8 mouse cellular contexts compared by ENCODE assay signal in the genomic region with DNA sequence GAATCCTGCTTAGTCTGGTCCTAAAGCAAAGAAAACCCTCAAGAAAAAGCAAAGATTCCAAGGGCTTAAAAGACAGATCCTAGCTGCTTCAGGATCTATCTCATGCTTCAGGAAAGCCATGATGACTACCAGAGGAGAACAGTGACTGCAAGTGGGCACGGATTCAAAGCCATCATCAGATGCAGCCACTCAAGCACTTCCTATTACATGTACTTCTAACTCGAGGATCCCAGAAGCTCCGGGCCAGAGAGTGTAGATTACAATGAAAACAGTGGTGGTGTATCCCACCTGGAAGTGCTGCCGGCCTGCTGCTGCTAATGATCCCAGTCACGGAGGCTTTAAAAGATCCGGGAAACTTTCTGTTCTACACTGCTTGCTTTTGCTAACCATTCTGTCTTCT. TPM values are rescaled to one million over a fixed set of nuclear protein-coding genes. Genes with fewer than 3 reads are reported as not detected.
DNase-seq lines count a peak whose midpoint lies in the region; ATAC-seq lines count a peak whose summit lies in the region.

No protein-coding gene starts in this region.

- H3K4me3 ChIP-seq in embryonic facial prominence, embryonic 10.5 days: peak overlapping the region; percentile 98
- peak overlapping the region; percentile 99 for H3K4me3 ChIP-seq in hindbrain, embryonic 13.5 days

- H3K4me2 ChIP-seq in hindbrain, embryonic 13.5 days: peak overlapping the region; percentile 72

- H3K27me3 ChIP-seq in embryonic facial prominence, embryonic 10.5 days (replicated peaks; ENCODE audit: low read depth, poor library complexity, severe bottlenecking): no peaks in the 10 kb centered on the region
- no peaks in the 10 kb centered on the region for H3K27me3 ChIP-seq in hindbrain, embryonic 13.5 days

- H3K36me3 ChIP-seq in embryonic facial prominence, embryonic 10.5 days (replicated peaks): peaks cover 7% of the 10 kb centered on the region
- no peaks in the 10 kb centered on the region for H3K36me3 ChIP-seq in hindbrain, embryonic 13.5 days

- H3K9me3 ChIP-seq in embryonic facial prominence, embryonic 10.5 days: no peaks in the 10 kb centered on the region
- no peaks in the 10 kb centered on the region for H3K9me3 ChIP-seq in hindbrain, embryonic 13.5 days

- no peak for ATAC-seq in hindbrain, embryonic 13.5 days (ENCODE audit: low FRiP score)
- ATAC-seq in megakaryocyte progenitor cell, adult 5-6 weeks (replicated peaks; ENCODE audit: poor library complexity): no peak

- H3K9ac ChIP-seq in hindbrain, embryonic 13.5 days: peak overlapping the region; percentile 46; the same call in 1 of the 2 replicates

- WGBS in embryonic facial prominence, embryonic 10.5 days: 24% methylated on average over 6 of the region's 6 CpGs
- 40% methylated on average over 6 of the region's 6 CpGs for WGBS in hindbrain, embryonic 13.5 days

- no peak overlapping the region for H3K27ac ChIP-seq in embryonic facial prominence, embryonic 10.5 days (replicated peaks)
- H3K27ac ChIP-seq in hindbrain, embryonic 13.5 days: 0 out of 2 replicates have a peak overlapping the region, but pooled peaks have one; percentile 2

- peaks cover 62% of the 10 kb centered on the region for H3K4me1 ChIP-seq in embryonic facial prominence, embryonic 10.5 days
- peaks cover 56% of the 10 kb centered on the region for H3K4me1 ChIP-seq in hindbrain, embryonic 13.5 days (replicated peaks)

- peak; percentile 40 to 46 for DNase-seq in cerebellum, postnatal 10 days
- DNase-seq in cerebellum, postnatal 36 days: no peak
- no peak for DNase-seq in embryonic facial prominence, embryonic 10.5 days (ENCODE audit: low spot score)
- peak; percentile 42 for DNase-seq in lung, postnatal 10 days
- no peak for DNase-seq in spleen, postnatal 10 days (ENCODE audit: low spot score in 2 of 2)
- DNase-seq in spleen, postnatal 4 days (ENCODE audit: low spot score in 2 of 2): no peak

RNA-seq across cellular contexts. Expression of gene Stt3b, which starts 4.0 kb away (rescaled TPM):
- polyA plus RNA-seq in embryonic facial prominence, embryonic 10.5 days (2016; fragmentation: Nextera tagmentation; extraction: Ambion mirVana): 85.4 and 93.6 TPM in 2 replicates
- 81.7 and 88.4 TPM in 2 replicates for polyA plus RNA-seq in hindbrain, embryonic 13.5 days (2015; fragmentation: Nextera tagmentation; extraction: Ambion mirVana)
- 154 and 159 TPM in 2 replicates for total RNA-seq in megakaryocyte progenitor cell, adult 5-6 weeks (2015)
- 111 and 123 TPM in 2 replicates for total RNA-seq in megakaryocyte progenitor cell, adult 5-6 weeks (2017)

Comparison
In these comparisons a context has a peak if more than half of its experiments do, and no peak if none do; other contexts are left out.
1. DNase-seq: peak in cerebellum, postnatal 10 days (2 of 2) and lung, postnatal 10 days (single experiment); none in cerebellum, postnatal 36 days (0 of 2), embryonic facial prominence, embryonic 10.5 days (single experiment), spleen, postnatal 10 days (0 of 2) and spleen, postnatal 4 days (0 of 2).